Mouse (Mus musculus) olfactory bulb, adult 2 months (tissue): ENCODE data around the gene Kif13a.

ENCODE experiments used
- CTCF ChIP-seq: fragments of 200-500 bp; IDR thresholded peaks from 2 replicates; pipeline ENCODE4 v1.5.1; 2012; ENCODE audit warnings: low read depth, mild to moderate bottlenecking, low read length, moderate library complexity; ENCODE audit not compliant: insufficient read depth
- POLR2A ChIP-seq: fragments of 200-500 bp; IDR thresholded peaks from 2 replicates; pipeline ENCODE4 v1.6.1; 2012; ENCODE audit warnings: mild to moderate bottlenecking, low read depth, low read length, moderate library complexity; ENCODE audit not compliant: insufficient read depth

DNA sequence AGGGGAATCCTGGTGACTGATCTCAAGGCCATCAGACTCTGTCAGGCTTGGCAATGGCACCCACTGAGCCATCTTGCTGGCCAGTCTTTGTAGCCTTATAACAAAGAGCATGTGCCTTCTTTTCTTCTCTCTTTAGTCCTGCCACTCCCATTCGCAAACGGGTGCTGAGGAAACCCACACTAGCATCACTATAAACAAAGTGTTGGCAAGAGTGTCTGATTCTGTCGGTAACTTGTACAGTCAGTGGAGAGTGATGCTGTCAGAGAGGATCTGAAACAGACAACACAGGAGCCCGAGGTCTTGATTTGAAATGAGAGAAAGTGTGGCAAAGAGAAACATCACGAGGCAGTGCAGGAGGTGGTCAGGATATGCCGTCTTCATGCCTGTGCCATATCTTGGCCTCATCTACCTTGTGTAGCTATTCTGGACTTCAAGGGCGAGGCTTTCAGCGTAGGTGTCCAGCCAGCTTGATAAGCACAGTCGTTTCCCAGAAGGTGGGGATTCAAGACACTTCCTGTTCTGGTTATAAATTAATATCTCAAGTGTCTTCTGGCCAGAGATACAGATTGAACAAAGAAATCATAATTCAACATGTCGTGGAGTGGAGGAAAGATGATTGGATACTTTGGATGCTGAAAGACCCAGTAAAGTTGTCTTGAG lies 40.7 kb upstream of the Kif13a start:
- no peak for TF ChIP-seq CTCF
- TF ChIP-seq POLR2A = no peak
